8 mouse cellular contexts compared by ENCODE assay signal in genomic region chr3:93568428-93569040, GRCm38 (mm10). TPM values are rescaled to one million over a fixed set of nuclear protein-coding genes. Genes with fewer than 3 reads are reported as not detected.
DNase-seq lines count a peak whose midpoint lies in the region; ATAC-seq and TF ChIP-seq lines count a peak whose summit lies in the region.

No protein-coding gene starts in this region.

- H3ac ChIP-seq in myocyte (ENCODE audit: control insufficient read depth, insufficient read length) = no peak overlapping the region

- 35% methylated on average over 7 of the region's 7 CpGs for WGBS in heart, embryonic 15.5 days

- H3K79me2 ChIP-seq in myocyte (ENCODE audit: control insufficient read depth, insufficient read depth) = peaks cover 3% of the 10 kb centered on the region

- peak; percentile 88 for ATAC-seq in frontal cortex, adult (ENCODE audit: low TSS enrichment)
- ATAC-seq in heart, embryonic 15.5 days (replicated peaks; ENCODE audit: insufficient number of reproducible peaks, insufficient read depth, low FRiP score, low read depth) = peak; percentile 77

- peak overlapping the region; percentile 79 for H3K27ac ChIP-seq in brown adipose tissue, adult 24 weeks (replicated peaks; ENCODE audit: low read depth, low read length)
- H3K27ac ChIP-seq in heart, embryonic 15.5 days = peak overlapping the region; percentile 80

- H3K36me3 ChIP-seq in heart, embryonic 15.5 days = no peaks in the 10 kb centered on the region
- peaks cover 26% of the 10 kb centered on the region for H3K36me3 ChIP-seq in myocyte (ENCODE audit: control insufficient read depth, insufficient read depth)

- H3K4me3 ChIP-seq in brown adipose tissue, adult 24 weeks (ENCODE audit: insufficient read depth, low read depth, low read length) = peak overlapping the region; percentile 28
- H3K4me3 ChIP-seq in heart, embryonic 15.5 days = no peak overlapping the region
- H3K4me3 ChIP-seq in myocyte = no peak overlapping the region

- H3K4me1 ChIP-seq in brown adipose tissue, adult 24 weeks (ENCODE audit: control insufficient read depth, insufficient read depth, insufficient read length, low read length) = peaks cover 5% of the 10 kb centered on the region
- peaks cover 9% of the 10 kb centered on the region; the same call in 1 of the 2 replicates for H3K4me1 ChIP-seq in heart, embryonic 15.5 days (replicated peaks)

- no peak for TF ChIP-seq POLR2A in myocyte (IDR thresholded peaks at IDR 0.05; ENCODE audit: insufficient read length, low read depth)

- H3K9me3 ChIP-seq in heart, embryonic 15.5 days (replicated peaks) = no peaks in the 10 kb centered on the region

- peak overlapping the region; percentile 22 for H3K4me2 ChIP-seq in heart, embryonic 15.5 days
- H3K4me2 ChIP-seq in myocyte (ENCODE audit: low read depth) = peak overlapping the region; percentile 84

- no peak for DNase-seq in frontal cortex, postnatal 14 days (ENCODE audit: low spot score in 2 of 2)
- DNase-seq in layer of hippocampus, adult 18-20 months (ENCODE audit: low spot score in 2 of 2) = peak; percentile 54 to 75
- DNase-seq in embryo, embryonic 10.5 days (ENCODE audit: low spot score) = no peak
- DNase-seq in cerebellum, adult 18-20 months = no peak

- no peaks in the 10 kb centered on the region for H3K27me3 ChIP-seq in heart, embryonic 15.5 days
- H3K27me3 ChIP-seq in myocyte (ENCODE audit: control insufficient read depth, insufficient read depth, insufficient read length) = no peaks in the 10 kb centered on the region

- H3K9ac ChIP-seq in heart, embryonic 15.5 days = no peak overlapping the region

TF ChIP-seq in myocyte, 11 proteins besides CTCF, POLR2A, EP300 and RAD21:
- TF ChIP-seq SRF (IDR thresholded peaks at IDR 0.05; ENCODE audit: control insufficient read depth, insufficient read length, low read depth) (no peak), MYOG (IDR thresholded peaks at IDR 0.05; ENCODE audit: control insufficient read depth in 1 of 3, insufficient read depth in 1 of 3, insufficient read length in 2 of 3, low read depth in 2 of 3) (peak in 1 of 3 experiments; percentile 44), POLR2AphosphoS2 (IDR thresholded peaks at IDR 0.05; ENCODE audit: insufficient read length, low read depth) (no peak), TCF12 (IDR thresholded peaks at IDR 0.05; ENCODE audit: insufficient read depth, poor library complexity, severe bottlenecking) (peak; percentile 11), MYOD1 (IDR thresholded peaks at IDR 0.05; ENCODE audit: control insufficient read depth in 1 of 3, insufficient read length in 2 of 3, low read depth in 2 of 3) (peak; percentile 1 to 26 (median 20)), USF1 (IDR thresholded peaks at IDR 0.05; ENCODE audit: low read depth) (peak; percentile 61)

RNA-seq across cellular contexts. Expression of gene S100a10, which starts 13.7 kb away (rescaled TPM):
- 381 and 572 TPM in 2 replicates for polyA plus RNA-seq in brown adipose tissue, adult 24 weeks (2012; ENCODE audit: insufficient read depth, insufficient read length, missing spikeins)
- 249 and 250 TPM in 2 replicates for polyA plus RNA-seq in heart, embryonic 15.5 days (2015; fragmentation: Nextera tagmentation; extraction: Ambion mirVana)
- 10 to 100 TPM; 21.4 to 23.5 TPM for total RNA-seq in layer of hippocampus, adult 18-20 months (2021)
- 788 TPM for polyA plus RNA-seq in myocyte (2012; fragmentation: generic; extraction: Trizol)

RNA-seq across cellular contexts. Expression of gene S100a11, which starts 48.2 kb away (rescaled TPM):
- 790 and 869 TPM in 2 replicates for polyA plus RNA-seq in brown adipose tissue, adult 24 weeks (2012; ENCODE audit: insufficient read depth, insufficient read length, missing spikeins)
- polyA plus RNA-seq in heart, embryonic 15.5 days (2015; fragmentation: Nextera tagmentation; extraction: Ambion mirVana) = 878 and 910 TPM in 2 replicates
- total RNA-seq in layer of hippocampus, adult 18-20 months (2021) = 1 to 10 TPM; 7.1 to 8.3 TPM
- polyA plus RNA-seq in myocyte (2012; fragmentation: generic; extraction: Trizol) = 1,972 TPM

Comparison
In these comparisons a context has a peak if more than half of its experiments do, and no peak if none do; other contexts are left out.
1. DNase-seq: peak in layer of hippocampus, adult 18-20 months (2 of 2); none in frontal cortex, postnatal 14 days (0 of 2), embryo, embryonic 10.5 days (single experiment) and cerebellum, adult 18-20 months (0 of 2).